Mouse (Mus musculus): ENCODE measurements at regions not wholly inside any gene's neighbourhood (a gene's known extent, or its start where the extent isn't known, plus 50 kb on each side); places are given as distances from the start of the nearest gene placed in this dataset.
A peak's percentile ranks its signal among the peaks of the same experiment; 100 is the strongest.

- Histone ChIP-seq H3K36me3 (ENCODE audit: control insufficient read depth, insufficient read depth, low read length) (no peaks in the 10 kb centered on the region), H3K27me3 (ENCODE audit: control insufficient read depth, insufficient read depth, low read length) (no peaks in the 10 kb centered on the region), H3K4me2 (replicated peaks; ENCODE audit: low read depth) (no peak overlapping the region), H3K4me1 (replicated peaks; ENCODE audit: control insufficient read depth, insufficient read depth) (no peaks in the 10 kb centered on the region), H3K27ac (replicated peaks) (no peak overlapping the region), H3K9ac (ENCODE audit: low read length) (no peak overlapping the region), H3K4me3 (ENCODE audit: low read depth, low read length) (no peak overlapping the region), H3K9me3 (ENCODE audit: control insufficient read depth, low read length) (no peaks in the 10 kb centered on the region)
- no peak for TF ChIP-seq CTCF (IDR thresholded peaks at IDR 0.05; ENCODE audit: low read depth)
- no peak for TF ChIP-seq EP300 (optimal IDR thresholded peaks at IDR 0.05)
- peak; percentile 19 for DNase-seq (ENCODE audit: low spot score)
- WGBS = 59% methylated on average over 13 of the region's 13 CpGs
- peak; percentile 54; the same call in 1 of the 2 replicates for ATAC-seq (ENCODE audit: low FRiP score, low TSS enrichment)
These were observed 285.3 kb downstream of the Lmo7 start for GRCm38 (mm10) chr14:102014976-102015603.

- WGBS = 38% methylated on average over 3 of the region's 3 CpGs
- Histone ChIP-seq H3K9me3 (ENCODE audit: control insufficient read depth, low read length) (no peaks in the 10 kb centered on the region), H3K4me3 (ENCODE audit: low read depth, low read length) (no peak overlapping the region), H3K4me2 (replicated peaks; ENCODE audit: low read depth) (no peak overlapping the region), H3K9ac (ENCODE audit: low read length) (no peak overlapping the region), H3K27me3 (ENCODE audit: control insufficient read depth, insufficient read depth, low read length) (no peaks in the 10 kb centered on the region), H3K27ac (replicated peaks) (no peak overlapping the region), H3K4me1 (replicated peaks; ENCODE audit: control insufficient read depth, insufficient read depth) (no peaks in the 10 kb centered on the region), H3K36me3 (ENCODE audit: control insufficient read depth, insufficient read depth, low read length) (no peaks in the 10 kb centered on the region)
- DNase-seq (ENCODE audit: low spot score) (no peak), ATAC-seq (ENCODE audit: low FRiP score, low TSS enrichment) (peak; percentile 51; the same call in 1 of the 2 replicates)
- TF ChIP-seq EP300 (optimal IDR thresholded peaks at IDR 0.05) = no peak
- no peak for TF ChIP-seq CTCF (IDR thresholded peaks at IDR 0.05; ENCODE audit: low read depth)
These were observed 283.5 kb downstream of the Lmo7 start for GRCm38 (mm10) chr14:102013238-102013637.

GRCm38 (mm10) chr14:101997535-101997934 lies 267.8 kb downstream of the Lmo7 start:
- no peak overlapping the region for H3K4me2 ChIP-seq (replicated peaks; ENCODE audit: low read depth)
- H3K27me3 ChIP-seq (ENCODE audit: control insufficient read depth, insufficient read depth, low read length) = no peaks in the 10 kb centered on the region
- 61% methylated on average over 4 of the region's 4 CpGs for WGBS
- H3K36me3 ChIP-seq (ENCODE audit: control insufficient read depth, insufficient read depth, low read length) = no peaks in the 10 kb centered on the region
- no peak for TF ChIP-seq EP300 (optimal IDR thresholded peaks at IDR 0.05)
- TF ChIP-seq CTCF (IDR thresholded peaks at IDR 0.05; ENCODE audit: low read depth) = no peak
- no peak for DNase-seq (ENCODE audit: low spot score)
- H3K27ac ChIP-seq (replicated peaks) = no peak overlapping the region
- no peak overlapping the region for H3K4me3 ChIP-seq (ENCODE audit: low read depth, low read length)
- H3K4me1 ChIP-seq (replicated peaks; ENCODE audit: control insufficient read depth, insufficient read depth) = no peaks in the 10 kb centered on the region
- H3K9ac ChIP-seq (ENCODE audit: low read length) = no peak overlapping the region
- no peak for ATAC-seq (ENCODE audit: low FRiP score, low TSS enrichment)
- no peaks in the 10 kb centered on the region for H3K9me3 ChIP-seq (ENCODE audit: control insufficient read depth, low read length)

- Histone ChIP-seq H3K27ac (replicated peaks) (no peak overlapping the region), H3K4me3 (ENCODE audit: low read depth, low read length) (no peak overlapping the region), H3K27me3 (ENCODE audit: control insufficient read depth, insufficient read depth, low read length) (no peaks in the 10 kb centered on the region), H3K9ac (ENCODE audit: low read length) (no peak overlapping the region), H3K36me3 (ENCODE audit: control insufficient read depth, insufficient read depth, low read length) (no peaks in the 10 kb centered on the region), H3K4me1 (replicated peaks; ENCODE audit: control insufficient read depth, insufficient read depth) (no peaks in the 10 kb centered on the region), H3K4me2 (replicated peaks; ENCODE audit: low read depth) (no peak overlapping the region), H3K9me3 (ENCODE audit: control insufficient read depth, low read length) (no peaks in the 10 kb centered on the region)
- TF ChIP-seq EP300 (optimal IDR thresholded peaks at IDR 0.05) (no peak), CTCF (IDR thresholded peaks at IDR 0.05; ENCODE audit: low read depth) (no peak)
- ATAC-seq (ENCODE audit: low FRiP score, low TSS enrichment) (peak; percentile 74; the same call in 1 of the 2 replicates), DNase-seq (ENCODE audit: low spot score) (no peak)
- 16% methylated on average over 2 of the region's 2 CpGs for WGBS
These were observed 254.6 kb downstream of the Lmo7 start for GRCm38 (mm10) chr14:101984401-101984800.

All from stomach, postnatal 0 days (tissue).